Mouse (Mus musculus) liver, embryonic 15.5 days (tissue): ENCODE results near the gene Clec16a. TPM values are rescaled to one million over a fixed set of nuclear protein-coding genes. Genes with fewer than 3 reads are reported as not detected.

Experiments
- ATAC-seq: fragments of 200-750 bp; cut with Nextera tagmentation; 2 replicates; pipeline ENCODE4 v1.8.0; 2017; ENCODE audit warnings: moderate number of reproducible peaks, mild to moderate bottlenecking, moderate library complexity; ENCODE audit not compliant: insufficient read depth
- H3K27ac ChIP-seq: fragments of 300-500 bp; sonication (generic); replicated peaks from 2 replicates; pipeline ENCODE4 v1.5.1; 2015; ENCODE audit warnings: mild to moderate bottlenecking, inconsistent platforms
- H3K27me3 ChIP-seq: fragments of 300-500 bp; sonication (generic); 2 replicates; pipeline ENCODE4 v1.6.1; 2015; ENCODE audit warnings: mild to moderate bottlenecking, inconsistent platforms
- H3K36me3 ChIP-seq: fragments of 300-500 bp; sonication (generic); replicated peaks from 2 replicates; pipeline ENCODE4 v1.6.1; 2015; ENCODE audit warnings: moderate library complexity, mild to moderate bottlenecking, inconsistent platforms
- H3K4me1 ChIP-seq: fragments of 300-500 bp; sonication (generic); replicated peaks from 2 replicates; pipeline ENCODE4 v1.6.1; 2015; ENCODE audit warnings: inconsistent platforms
- H3K4me2 ChIP-seq: fragments of 300-500 bp; sonication (generic); 2 replicates; pipeline ENCODE4 v1.6.1; 2015; ENCODE audit warnings: moderate library complexity, mild to moderate bottlenecking, inconsistent platforms
- H3K4me3 ChIP-seq: fragments of 300-500 bp; sonication (generic); replicated peaks from 2 replicates; pipeline ENCODE4 v1.5.1; 2015; ENCODE audit warnings: mild to moderate bottlenecking, inconsistent platforms
- H3K9ac ChIP-seq: fragments of 300-500 bp; sonication (generic); 2 replicates; pipeline ENCODE4 v1.6.1; 2015; ENCODE audit warnings: moderate library complexity, mild to moderate bottlenecking, inconsistent platforms
- H3K9me3 ChIP-seq: fragments of 300-500 bp; sonication (generic); replicated peaks from 2 replicates; pipeline ENCODE4 v1.6.1; 2016; ENCODE audit warnings: inconsistent platforms
- WGBS: fragments of 180-500 bp; shearing (Covaris S2); methylation state at CpG from one replicate; pipeline ENCODE4 v1.1.7; 2015; ENCODE audit warnings: mixed read lengths; ENCODE audit not compliant: insufficient replicate concordance; 5-methylcytosine and 5-hydroxymethylcytosine counted together
- polyA plus RNA-seq: library from polyadenylated mRNA; unstranded; fragments of >200 nt; fragmentation: Nextera tagmentation; extraction: Ambion mirVana; gene quantifications from 2 replicates; pipeline ENCODE4 v1.2.1, GENCODE M21; 2015

Gene Clec16a
- polyA plus RNA-seq, 1 experiment from 2014 or later: 10.9 TPM

- H3K27me3 ChIP-seq: no peaks in the 10 kb centered on the region
- WGBS: 59% methylated on average over 8 of the region's 8 CpGs
Measured at GRCm38 (mm10) chr16:10683193-10684000, 138.3 kb downstream of the Clec16a start.

DNA sequence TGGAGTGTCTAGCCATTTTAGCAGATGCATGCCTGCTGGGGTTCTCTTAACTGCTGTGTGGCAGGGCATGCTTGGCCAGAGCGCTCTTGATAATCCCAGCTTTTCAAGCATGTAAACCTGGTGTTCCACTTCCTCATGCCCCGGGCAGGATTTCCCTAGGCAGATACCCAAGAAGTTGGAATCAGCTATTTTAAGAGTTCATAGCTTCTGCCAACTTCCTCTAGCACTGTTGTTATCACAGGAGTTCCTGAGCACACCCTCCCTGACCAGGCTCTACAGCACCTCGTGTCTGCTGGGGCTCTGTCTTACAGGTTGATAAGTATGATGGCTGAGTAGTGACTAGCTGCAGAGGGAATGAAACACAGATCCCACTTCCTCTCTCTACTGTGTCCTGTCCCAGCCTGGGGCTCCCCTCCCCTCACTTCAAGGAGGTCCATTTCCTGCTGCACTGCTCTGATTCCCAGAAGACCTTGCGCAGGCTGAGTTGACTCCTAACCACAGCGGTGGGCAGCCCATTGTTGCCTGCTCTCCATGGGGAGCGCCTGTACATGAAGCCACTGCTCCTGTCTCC is 144.7 kb downstream of the Clec16a start:
- WGBS: 18% methylated on average over 6 of the region's 6 CpGs

More at GRCm38 (mm10) chr16:10683193-10684000, 138.3 kb downstream of the Clec16a start:
- Histone ChIP-seq H3K9ac (no peak overlapping the region), H3K4me1 (no peaks in the 10 kb centered on the region), H3K4me3 (no peak overlapping the region), H3K27ac (no peak overlapping the region), H3K9me3 (no peaks in the 10 kb centered on the region), H3K4me2 (no peak overlapping the region), H3K36me3 (no peaks in the 10 kb centered on the region)
- no peak for ATAC-seq

DNA sequence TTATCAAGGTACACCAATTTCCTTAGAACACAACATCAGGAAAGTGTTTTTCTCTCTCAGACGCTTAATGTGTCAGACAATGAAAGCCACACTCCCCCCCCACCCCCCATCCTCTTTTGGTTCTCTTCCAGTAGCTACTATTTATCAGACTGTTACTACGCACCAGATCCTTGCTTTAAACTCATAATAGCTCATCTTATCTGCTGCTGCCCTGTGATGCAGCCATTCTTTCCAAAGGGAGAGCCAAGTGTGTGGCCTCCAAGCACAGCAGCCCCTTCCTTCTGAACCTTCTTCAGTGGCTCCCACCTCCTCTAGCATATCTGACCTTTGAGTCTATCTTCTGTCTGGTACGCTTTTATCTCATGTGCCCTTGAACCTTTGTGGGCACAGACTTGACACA is 145.3 kb downstream of the Clec16a start:
- peak overlapping the region; percentile 19; the same call in 1 of the 2 replicates for H3K4me2 ChIP-seq
- 22% methylated on average over 3 of the region's 3 CpGs for WGBS
- no peaks in the 10 kb centered on the region for H3K27me3 ChIP-seq
- H3K27ac ChIP-seq: 0 out of 2 replicates have a peak overlapping the region, but pooled peaks have one; percentile 20
- H3K4me3 ChIP-seq: no peak overlapping the region
- no peaks in the 10 kb centered on the region for H3K36me3 ChIP-seq
- no peaks in the 10 kb centered on the region for H3K9me3 ChIP-seq
- peaks cover 27% of the 10 kb centered on the region for H3K4me1 ChIP-seq
- H3K9ac ChIP-seq: no peak overlapping the region
- peak; percentile 49 for ATAC-seq

More for the DNA sequence above, 144.7 kb downstream of the Clec16a start:
- H3K4me2 ChIP-seq: peak overlapping the region; percentile 19; the same call in 1 of the 2 replicates
- no peaks in the 10 kb centered on the region for H3K9me3 ChIP-seq
- 0 out of 2 replicates have a peak overlapping the region, but pooled peaks have one; percentile 20 for H3K27ac ChIP-seq
- no peak overlapping the region for H3K4me3 ChIP-seq
- H3K4me1 ChIP-seq: peaks cover 23% of the 10 kb centered on the region
- ATAC-seq: peak; percentile 75
- H3K9ac ChIP-seq: no peak overlapping the region
- no peaks in the 10 kb centered on the region for H3K36me3 ChIP-seq
- no peaks in the 10 kb centered on the region for H3K27me3 ChIP-seq

- ATAC-seq: no peak
- WGBS: 72% methylated on average over 5 of the region's 5 CpGs
Measured at GRCm38 (mm10) chr16:10691705-10692104, 146.6 kb downstream of the Clec16a start.

GRCm38 (mm10) chr16:10692848-10693247 is 147.7 kb downstream of the Clec16a start:
- no peak overlapping the region for H3K9ac ChIP-seq
- no peak overlapping the region for H3K27ac ChIP-seq
- H3K27me3 ChIP-seq: no peaks in the 10 kb centered on the region
- H3K4me3 ChIP-seq: no peak overlapping the region
- H3K4me1 ChIP-seq: peaks cover 35% of the 10 kb centered on the region
- H3K36me3 ChIP-seq: no peaks in the 10 kb centered on the region
- no peak for ATAC-seq
- no peak overlapping the region for H3K4me2 ChIP-seq
- WGBS: 81% methylated on average over 8 of the region's 8 CpGs
- H3K9me3 ChIP-seq: no peaks in the 10 kb centered on the region

More at GRCm38 (mm10) chr16:10691705-10692104, 146.6 kb downstream of the Clec16a start:
- H3K4me1 ChIP-seq: peaks cover 27% of the 10 kb centered on the region
- H3K4me3 ChIP-seq: no peak overlapping the region
- H3K36me3 ChIP-seq: no peaks in the 10 kb centered on the region
- no peak overlapping the region for H3K9ac ChIP-seq
- H3K4me2 ChIP-seq: no peak overlapping the region
- no peaks in the 10 kb centered on the region for H3K9me3 ChIP-seq
- H3K27ac ChIP-seq: no peak overlapping the region
- no peaks in the 10 kb centered on the region for H3K27me3 ChIP-seq

DNA sequence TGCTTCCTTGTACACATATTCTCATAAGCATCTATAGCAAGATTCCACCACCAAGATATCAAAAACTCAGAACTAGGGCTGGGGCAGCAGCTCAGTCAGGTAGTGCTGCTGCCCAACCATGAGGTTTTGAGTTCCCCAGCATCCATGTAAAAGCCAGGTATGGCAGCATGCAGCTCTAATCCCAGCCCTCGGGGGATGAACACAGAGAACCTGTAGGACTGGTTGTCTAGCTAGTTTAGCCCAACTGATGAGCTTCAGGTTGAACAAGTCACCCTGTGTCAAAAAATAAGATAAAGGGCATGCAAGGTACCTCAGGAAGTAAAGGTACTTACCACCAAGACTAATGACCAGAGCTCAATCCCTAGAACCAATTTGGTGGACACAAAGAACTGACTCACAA is 148.3 kb downstream of the Clec16a start:
- ATAC-seq: no peak
- WGBS: 74% methylated on average over 1 of the region's 1 CpGs
- H3K9me3 ChIP-seq: no peaks in the 10 kb centered on the region

DNA sequence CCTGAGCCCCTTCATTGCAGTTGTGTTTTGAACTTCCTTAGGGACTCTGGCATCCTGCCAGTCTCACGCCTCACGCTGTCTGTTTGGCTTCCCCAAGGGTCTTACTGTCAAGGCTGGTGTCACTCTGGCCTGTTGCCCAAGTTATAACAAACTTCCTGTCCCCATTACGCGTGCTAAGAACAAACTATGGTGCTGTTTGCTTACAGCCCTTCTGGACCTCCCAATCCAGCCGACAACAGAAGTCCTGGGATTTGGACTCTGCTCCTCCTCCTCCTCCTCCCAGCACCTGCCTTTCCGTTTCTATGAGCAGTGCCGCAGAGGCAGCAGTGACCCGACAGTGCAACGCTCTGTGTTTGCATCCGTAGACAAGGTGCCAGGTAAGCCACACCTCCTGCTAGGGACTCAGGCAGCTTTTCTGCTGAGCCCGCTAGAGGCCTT is 149.3 kb downstream of the Clec16a start:
- H3K27me3 ChIP-seq: no peaks in the 10 kb centered on the region
- H3K4me1 ChIP-seq: peaks cover 37% of the 10 kb centered on the region
- WGBS: 53% methylated on average over 11 of the region's 11 CpGs
- no peak overlapping the region for H3K4me3 ChIP-seq
- H3K27ac ChIP-seq: no peak overlapping the region
- H3K36me3 ChIP-seq: no peaks in the 10 kb centered on the region
- H3K9me3 ChIP-seq: no peaks in the 10 kb centered on the region
- no peak overlapping the region for H3K4me2 ChIP-seq
- peak; percentile 16 for ATAC-seq
- H3K9ac ChIP-seq: no peak overlapping the region

More for the DNA sequence above, 148.3 kb downstream of the Clec16a start:
- Histone ChIP-seq H3K27ac (no peak overlapping the region), H3K4me1 (peaks cover 37% of the 10 kb centered on the region), H3K4me2 (no peak overlapping the region), H3K9ac (no peak overlapping the region), H3K36me3 (no peaks in the 10 kb centered on the region), H3K27me3 (no peaks in the 10 kb centered on the region), H3K4me3 (no peak overlapping the region)

GRCm38 (mm10) chr16:10697861-10698659 is 152.9 kb downstream of the Clec16a start:
- Histone ChIP-seq H3K4me2 (no peak overlapping the region), H3K9me3 (no peaks in the 10 kb centered on the region), H3K27me3 (no peaks in the 10 kb centered on the region), H3K4me3 (no peak overlapping the region), H3K4me1 (peaks cover 25% of the 10 kb centered on the region), H3K36me3 (no peaks in the 10 kb centered on the region), H3K9ac (no peak overlapping the region), H3K27ac (no peak overlapping the region)
- ATAC-seq: no peak
- WGBS: 65% methylated on average over 6 of the region's 6 CpGs

GRCm38 (mm10) chr16:10699316-10699715 is 154.2 kb downstream of the Clec16a start:
- Histone ChIP-seq H3K27me3 (no peaks in the 10 kb centered on the region), H3K4me3 (no peak overlapping the region), H3K27ac (no peak overlapping the region), H3K4me2 (no peak overlapping the region), H3K9ac (no peak overlapping the region), H3K36me3 (no peaks in the 10 kb centered on the region), H3K9me3 (no peaks in the 10 kb centered on the region), H3K4me1 (peaks cover 22% of the 10 kb centered on the region)
- no peak for ATAC-seq
- whole genome bisulfite sequencing: 66% methylated on average over 3 of the region's 3 CpGs

GRCm38 (mm10) chr16:10700160-10700559 is 155.0 kb downstream of the Clec16a start:
- no peak overlapping the region for H3K4me3 ChIP-seq
- 52% methylated on average over 2 of the region's 2 CpGs for WGBS
- peaks cover 15% of the 10 kb centered on the region for H3K4me1 ChIP-seq
- no peaks in the 10 kb centered on the region for H3K36me3 ChIP-seq
- no peak overlapping the region for H3K4me2 ChIP-seq
- no peak overlapping the region for H3K27ac ChIP-seq
- H3K9me3 ChIP-seq: no peaks in the 10 kb centered on the region
- ATAC-seq: no peak
- H3K27me3 ChIP-seq: no peaks in the 10 kb centered on the region
- H3K9ac ChIP-seq: no peak overlapping the region

DNA sequence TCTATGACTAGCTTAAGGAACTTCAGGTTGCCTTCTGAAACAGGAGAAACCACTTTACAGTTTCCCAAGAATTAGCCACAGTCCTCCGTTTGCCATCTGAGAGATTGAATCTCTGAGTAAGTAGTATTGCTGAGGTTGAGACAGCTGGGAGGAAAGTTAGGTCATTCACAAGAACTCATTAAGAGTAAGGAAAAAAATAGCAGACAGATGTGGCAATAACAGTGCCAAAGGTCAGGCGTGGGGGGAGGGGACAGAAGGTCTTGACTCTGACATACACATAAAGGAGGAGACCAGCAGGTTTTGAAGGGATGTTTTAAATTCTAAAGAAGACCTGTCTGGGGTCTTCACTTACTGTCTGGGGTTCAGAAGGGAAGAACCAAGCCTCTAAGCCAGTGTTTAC is 157.3 kb downstream of the Clec16a start:
- WGBS: 44% methylated on average over 2 of the region's 2 CpGs
- Histone ChIP-seq H3K27me3 (no peaks in the 10 kb centered on the region), H3K4me2 (no peak overlapping the region), H3K27ac (no peak overlapping the region), H3K36me3 (no peaks in the 10 kb centered on the region), H3K9me3 (no peaks in the 10 kb centered on the region), H3K9ac (no peak overlapping the region), H3K4me1 (peaks cover 11% of the 10 kb centered on the region), H3K4me3 (no peak overlapping the region)
- ATAC-seq: no peak
